Mouse (Mus musculus): ENCODE measurements at regions not wholly inside any gene's neighbourhood (a gene's known extent, or its start where the extent isn't known, plus 50 kb on each side); places are given as distances from the start of the nearest gene placed in this dataset.

- no peak for TF ChIP-seq EP300 (optimal IDR thresholded peaks at IDR 0.05)
- no peak for TF ChIP-seq CTCF (IDR thresholded peaks at IDR 0.05; ENCODE audit: low read depth)
Measured at GRCm38 (mm10) chrX:98452026-98452425, 303.5 kb downstream of the Ar start.

Data from stomach, postnatal 0 days (tissue).